ENCODE assay signal across 9 mouse cellular contexts in the genomic region with DNA sequence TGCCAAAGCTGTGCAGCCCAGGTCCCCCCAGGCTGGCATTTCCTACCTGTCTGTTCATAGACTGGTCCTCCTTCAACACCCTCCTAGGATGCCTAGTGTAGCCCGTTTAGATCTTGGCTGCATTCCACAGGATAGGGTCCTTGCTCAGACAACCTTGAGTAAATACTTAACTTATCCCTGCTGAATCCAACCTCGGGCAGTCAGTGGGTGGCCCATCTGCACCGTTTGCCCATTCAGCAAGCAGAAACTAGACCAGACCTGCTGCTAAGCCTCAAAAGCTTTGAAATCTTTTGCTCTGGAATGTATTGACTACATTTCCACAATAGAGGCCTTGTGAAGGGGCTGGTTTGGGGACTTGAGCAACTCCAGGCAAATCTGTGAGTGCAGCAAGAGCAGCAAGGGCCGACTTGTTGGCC. TPM values are rescaled to one million over a fixed set of nuclear protein-coding genes. Genes with fewer than 3 reads are reported as not detected.
A peak's percentile ranks its signal among the peaks of the same experiment; 100 is the strongest.
DNase-seq lines count a peak whose midpoint lies in the region; ATAC-seq and TF ChIP-seq lines count a peak whose summit lies in the region.
"Had no signal": no experiment of that assay in that cellular context is flagged by ENCODE, and none has a peak within 500 bp of the region (broad histone marks: within the 10 kb centered on the region; RNA-seq: fewer than 3 reads in every experiment).

No protein-coding gene starts in this region.

- intact Hi-C loops in left cerebral cortex, postnatal 14 days (cut with DNase I) = no loop called here

- WGBS in intestine, embryonic 15.5 days = 9% methylated on average over 4 of the region's 4 CpGs
- 12% methylated on average over 4 of the region's 4 CpGs for WGBS in intestine, postnatal 0 days
- WGBS in forebrain, embryonic 12.5 days = 10% methylated on average over 4 of the region's 4 CpGs

- 0 out of 2 replicates have a peak, but pooled peaks have one; percentile 41 for ATAC-seq in intestine, embryonic 15.5 days
- no peak for ATAC-seq in intestine, postnatal 0 days
- no peak for ATAC-seq in forebrain, embryonic 12.5 days (ENCODE audit: low FRiP score)

- H3K4me1 ChIP-seq in intestine, embryonic 15.5 days (replicated peaks) = peaks cover 6% of the 10 kb centered on the region; the same call in 1 of the 2 replicates
- no peaks in the 10 kb centered on the region for H3K4me1 ChIP-seq in intestine, postnatal 0 days (replicated peaks; ENCODE audit: control insufficient read depth, insufficient read depth, low read length)
- H3K4me1 ChIP-seq in forebrain, embryonic 12.5 days = peaks cover 10% of the 10 kb centered on the region

- no peak overlapping the region for H3K9ac ChIP-seq in intestine, embryonic 15.5 days
- no peak overlapping the region for H3K9ac ChIP-seq in intestine, postnatal 0 days (ENCODE audit: low read depth, low read length)
- H3K9ac ChIP-seq in forebrain, embryonic 12.5 days = no peak overlapping the region

- no peaks in the 10 kb centered on the region for H3K36me3 ChIP-seq in intestine, embryonic 15.5 days
- H3K36me3 ChIP-seq in intestine, postnatal 0 days (ENCODE audit: control insufficient read depth, insufficient read depth) = no peaks in the 10 kb centered on the region
- no peaks in the 10 kb centered on the region for H3K36me3 ChIP-seq in forebrain, embryonic 12.5 days (replicated peaks)

- no peak for TF ChIP-seq CTCF in intestine, postnatal 0 days (IDR thresholded peaks at IDR 0.05; ENCODE audit: low read depth)

- peak; percentile 38 for DNase-seq in R1 (ENCODE audit: low read depth, low spot score)
- DNase-seq in kidney, postnatal 36 days = peak; percentile 77 to 94
- no peak for DNase-seq in spleen, postnatal 10 days (ENCODE audit: low spot score in 2 of 2)
- DNase-seq in left cerebral cortex, postnatal 14 days (ENCODE audit: low spot score in 2 of 2) = no peak
- DNase-seq in cerebellum, adult 18-20 months = no peak
- DNase-seq: thymus, adult 18-20 months had no signal

- H3K27ac ChIP-seq in intestine, embryonic 15.5 days = no peak overlapping the region
- H3K27ac ChIP-seq in intestine, postnatal 0 days (ENCODE audit: low read depth, low read length) = no peak overlapping the region
- 0 out of 2 replicates have a peak overlapping the region, but pooled peaks have one; percentile 33 for H3K27ac ChIP-seq in forebrain, embryonic 12.5 days

- no peak overlapping the region for H3K4me3 ChIP-seq in intestine, embryonic 15.5 days (replicated peaks)
- no peak overlapping the region for H3K4me3 ChIP-seq in intestine, postnatal 0 days (ENCODE audit: low read depth, low read length)
- no peak overlapping the region for H3K4me3 ChIP-seq in forebrain, embryonic 12.5 days (replicated peaks)

- H3K4me2 ChIP-seq in intestine, embryonic 15.5 days (replicated peaks) = no peak overlapping the region
- no peak overlapping the region for H3K4me2 ChIP-seq in intestine, postnatal 0 days (replicated peaks; ENCODE audit: low read depth)
- H3K4me2 ChIP-seq in forebrain, embryonic 12.5 days = no peak overlapping the region

- H3K27me3 ChIP-seq in intestine, embryonic 15.5 days (replicated peaks) = no peaks in the 10 kb centered on the region
- H3K27me3 ChIP-seq in intestine, postnatal 0 days (replicated peaks; ENCODE audit: control insufficient read depth, insufficient read depth, low read length) = no peaks in the 10 kb centered on the region
- H3K27me3 ChIP-seq in forebrain, embryonic 12.5 days = no peaks in the 10 kb centered on the region

- no peaks in the 10 kb centered on the region for H3K9me3 ChIP-seq in intestine, embryonic 15.5 days
- no peaks in the 10 kb centered on the region for H3K9me3 ChIP-seq in intestine, postnatal 0 days (ENCODE audit: control insufficient read depth)
- H3K9me3 ChIP-seq in forebrain, embryonic 12.5 days = no peaks in the 10 kb centered on the region

RNA-seq across cellular contexts. Expression of gene Lpin2, which starts 23.2 kb away (rescaled TPM):
- 22.5 and 25.9 TPM in 2 replicates for polyA plus RNA-seq in intestine, embryonic 15.5 days (2015; fragmentation: Nextera tagmentation; extraction: Ambion mirVana)
- 22.2 and 24.8 TPM in 2 replicates for polyA plus RNA-seq in intestine, postnatal 0 days (2015; fragmentation: Nextera tagmentation; extraction: Ambion mirVana)
- 41.5 and 45.3 TPM in 2 replicates for polyA plus RNA-seq in forebrain, embryonic 12.5 days (2016; fragmentation: Nextera tagmentation; extraction: Ambion mirVana)
- 10 to 100 TPM; 79.9 to 84.3 TPM for total RNA-seq in left cerebral cortex, postnatal 14 days (2021)

Comparison
In these comparisons a context has a peak if more than half of its experiments do, and no peak if none do; other contexts are left out.
1. DNase-seq: peak in R1 (single experiment) and kidney, postnatal 36 days (2 of 2); none in spleen, postnatal 10 days (0 of 2), left cerebral cortex, postnatal 14 days (0 of 2) and cerebellum, adult 18-20 months (0 of 2).